Mouse (Mus musculus): ENCODE data around the gene Slc4a2. TPM values are rescaled to one million over a fixed set of nuclear protein-coding genes. Genes with fewer than 3 reads are reported as not detected.
"Not testable (repeated sequence)": the region's sequence is repeated elsewhere in the genome, so short reads cannot be mapped to it uniquely, and the experiment has no call there.

The Slc4a2 gene
- total RNA-seq, 4 experiments from 2014 or later: 28.8 to 38.8 (median 33.5) TPM

DNA sequence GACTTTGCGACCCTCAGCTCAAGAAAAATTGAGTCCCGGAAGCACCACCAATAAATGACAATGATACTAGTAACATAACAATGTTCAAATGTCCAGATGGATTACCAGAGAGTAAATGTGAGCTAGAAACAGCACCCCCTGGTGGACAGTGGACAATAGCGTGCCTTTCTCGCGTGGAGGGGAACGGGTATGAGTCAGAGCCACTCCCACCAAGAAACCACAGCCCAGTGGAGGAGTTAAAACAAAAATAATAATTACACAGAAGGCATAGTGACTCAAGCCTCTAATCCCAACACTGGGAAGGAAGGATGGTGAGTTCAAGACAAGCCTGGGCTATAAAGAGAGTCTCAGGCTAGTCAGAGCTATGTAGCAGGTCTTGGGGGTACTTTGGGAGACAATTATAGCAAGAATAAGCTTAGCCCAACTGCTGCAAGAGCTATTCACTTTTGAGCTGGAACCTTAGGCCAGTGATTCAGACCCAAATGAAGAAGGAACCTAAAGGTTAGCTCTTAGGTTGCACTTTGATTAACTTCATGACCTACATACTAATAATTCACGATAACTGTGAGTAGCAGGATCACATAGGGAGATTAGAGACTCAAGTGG is 30.1 kb upstream of the Slc4a2 start, which contains the start of gene Abcb8:
Abcb8 (plus strand) TSS at position 272 of the 606 bp plus-strand sequence.
- peak; percentile 84 to 87 for DNase-seq (ENCODE audit: low spot score in 2 of 2)

DNA sequence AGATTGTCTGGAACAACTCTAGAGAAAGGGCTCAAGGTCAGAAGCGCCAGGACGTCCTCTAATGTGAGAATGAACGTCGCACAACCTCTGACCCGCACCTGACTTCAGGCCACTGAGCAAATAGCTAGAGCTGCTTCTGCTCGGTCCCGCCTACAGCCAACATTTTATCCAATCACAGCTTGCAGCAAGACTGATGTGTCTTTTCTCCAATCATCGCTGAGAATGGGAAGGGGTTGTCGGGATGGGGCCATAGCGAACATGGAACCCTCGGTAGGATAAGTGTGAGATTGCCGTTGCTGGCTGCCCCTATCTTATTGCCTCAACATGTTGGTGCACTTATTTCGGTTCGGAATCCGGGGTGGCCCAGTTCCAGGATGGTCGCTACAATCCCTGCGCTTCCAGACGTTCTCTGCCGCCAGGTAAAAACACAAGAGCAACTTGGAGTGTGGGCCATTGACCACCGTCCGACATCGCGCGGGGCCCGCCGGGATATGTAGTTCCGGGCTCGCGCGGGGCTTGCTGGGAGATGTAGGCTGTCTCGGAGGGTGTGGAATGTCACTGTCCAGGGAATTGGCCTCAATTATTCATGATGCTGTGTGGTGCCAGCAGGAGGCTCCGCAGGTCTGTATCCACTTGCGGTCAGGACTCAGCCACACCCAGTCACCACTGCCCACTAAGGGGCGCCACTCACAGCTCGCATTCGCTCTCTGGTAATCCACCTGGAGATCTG is 29.3 kb upstream of the Slc4a2 start:
- DNase-seq (ENCODE audit: low spot score in 2 of 2): peak; percentile 96 to 97

DNA sequence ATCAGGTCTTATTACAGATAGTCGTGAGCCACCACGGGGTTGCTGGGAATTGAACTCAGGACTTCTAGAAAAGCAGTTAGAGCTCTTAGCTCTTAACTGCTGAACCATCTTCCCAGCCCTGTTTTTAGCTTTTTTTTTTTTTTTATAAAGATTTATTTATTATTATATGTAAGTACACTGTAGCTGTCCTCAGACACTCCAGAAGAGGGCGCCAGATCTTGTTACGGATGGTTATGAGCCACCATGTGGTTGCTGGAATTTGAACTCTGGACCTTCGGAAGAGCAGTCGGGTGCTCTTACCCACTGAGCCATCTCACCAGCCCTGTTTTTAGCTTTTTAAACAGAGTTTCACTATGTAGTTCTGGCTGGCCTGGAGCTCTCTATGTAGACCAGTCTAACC is 27.4 kb upstream of the Slc4a2 start:
- DNase-seq (ENCODE audit: low spot score in 2 of 2): not testable (repeated sequence)

DNA sequence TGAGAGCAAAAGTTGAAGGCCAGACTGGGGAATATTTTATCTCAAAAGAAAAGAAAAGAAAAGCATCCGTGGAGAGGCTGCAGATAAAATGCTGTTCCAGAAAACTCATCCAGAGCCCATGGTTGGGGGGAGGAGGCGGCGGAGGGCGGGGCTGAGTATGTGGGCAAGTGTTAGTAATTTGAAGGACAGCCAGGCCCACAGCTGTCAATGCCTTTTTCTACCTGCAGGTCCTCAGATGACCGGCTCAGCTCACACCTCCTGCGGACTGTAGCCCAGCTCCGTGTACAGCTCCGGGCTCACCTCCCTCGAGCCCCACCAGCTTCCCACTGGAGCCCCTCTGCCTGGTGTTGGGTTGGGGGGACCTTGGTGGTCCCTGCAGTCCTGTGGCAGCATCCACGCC is 24.0 kb upstream of the Slc4a2 start:
- no peak for DNase-seq (ENCODE audit: low spot score in 2 of 2)

DNA sequence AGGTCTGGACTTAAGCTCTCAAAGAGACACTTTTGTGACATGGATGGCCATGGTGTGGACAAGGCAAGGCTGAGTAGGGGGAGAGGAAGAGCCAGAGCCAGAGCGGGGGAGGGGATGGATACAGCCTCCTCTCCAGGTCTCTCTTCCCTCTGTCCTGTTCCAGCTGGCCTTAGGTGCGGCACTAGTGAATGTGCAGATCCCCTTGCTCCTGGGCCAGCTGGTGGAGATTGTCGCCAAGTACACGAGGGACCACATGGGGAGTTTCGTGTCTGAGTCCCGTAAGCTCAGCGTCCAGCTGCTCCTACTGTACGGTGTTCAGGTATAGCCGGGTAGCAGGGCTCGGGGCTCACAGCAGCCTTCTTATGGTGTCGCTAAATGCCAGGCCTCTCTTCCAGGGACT is 23.3 kb upstream of the Slc4a2 start:
- no peak for DNase-seq (ENCODE audit: low spot score in 2 of 2)

DNA sequence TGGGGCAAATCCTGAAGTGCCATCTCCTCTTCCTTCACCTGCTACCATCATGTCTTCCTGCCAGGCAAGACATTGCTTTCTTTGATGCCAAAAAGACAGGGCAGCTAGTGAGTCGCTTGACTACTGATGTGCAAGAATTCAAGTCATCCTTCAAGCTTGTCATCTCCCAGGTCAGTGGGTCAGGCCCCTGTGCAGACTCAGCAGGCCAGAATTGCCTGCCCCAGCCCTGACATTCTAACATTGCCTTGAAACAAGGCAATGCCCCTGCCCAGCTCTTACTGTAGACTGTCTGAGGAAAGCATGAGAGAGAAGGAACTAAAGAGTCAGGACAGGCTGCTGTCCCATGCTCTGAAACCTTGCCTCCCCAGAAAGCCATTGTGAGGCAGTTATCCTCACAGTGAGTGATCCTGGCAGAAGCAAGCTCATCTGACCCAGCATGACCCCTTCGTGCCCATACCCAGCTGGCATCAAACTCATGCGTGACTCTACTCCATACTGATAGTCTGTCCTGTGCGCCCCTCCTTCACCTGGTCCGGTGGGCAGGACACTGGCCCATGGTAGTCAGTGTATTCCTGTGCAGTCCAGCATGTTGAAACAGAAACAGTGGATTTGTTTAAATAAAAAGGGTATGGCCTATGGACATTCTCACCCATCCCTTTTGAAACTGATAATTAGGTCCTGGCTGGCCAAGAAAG is 22.6 kb upstream of the Slc4a2 start:
- DNase-seq (ENCODE audit: low spot score in 2 of 2): no peak

DNA sequence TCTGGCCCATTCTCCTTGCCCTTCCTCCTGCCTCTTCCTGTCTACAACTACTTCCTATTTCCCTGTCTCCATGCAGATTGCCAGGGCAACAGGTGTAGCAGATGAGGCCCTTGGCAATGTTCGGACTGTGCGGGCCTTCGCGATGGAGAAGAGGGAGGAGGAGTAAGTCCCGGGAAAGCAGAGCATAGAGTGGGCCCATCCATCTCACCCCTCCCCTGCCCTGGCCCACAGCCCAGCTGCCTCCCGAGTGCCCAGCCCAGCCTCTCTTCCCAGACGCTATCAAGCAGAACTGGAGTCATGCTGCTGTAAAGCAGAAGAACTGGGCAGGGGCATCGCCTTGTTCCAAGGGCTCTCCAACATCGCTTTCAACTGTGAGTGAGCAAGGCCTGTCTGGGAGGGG is 21.7 kb upstream of the Slc4a2 start:
- no peak for DNase-seq (ENCODE audit: low spot score in 2 of 2)

DNA sequence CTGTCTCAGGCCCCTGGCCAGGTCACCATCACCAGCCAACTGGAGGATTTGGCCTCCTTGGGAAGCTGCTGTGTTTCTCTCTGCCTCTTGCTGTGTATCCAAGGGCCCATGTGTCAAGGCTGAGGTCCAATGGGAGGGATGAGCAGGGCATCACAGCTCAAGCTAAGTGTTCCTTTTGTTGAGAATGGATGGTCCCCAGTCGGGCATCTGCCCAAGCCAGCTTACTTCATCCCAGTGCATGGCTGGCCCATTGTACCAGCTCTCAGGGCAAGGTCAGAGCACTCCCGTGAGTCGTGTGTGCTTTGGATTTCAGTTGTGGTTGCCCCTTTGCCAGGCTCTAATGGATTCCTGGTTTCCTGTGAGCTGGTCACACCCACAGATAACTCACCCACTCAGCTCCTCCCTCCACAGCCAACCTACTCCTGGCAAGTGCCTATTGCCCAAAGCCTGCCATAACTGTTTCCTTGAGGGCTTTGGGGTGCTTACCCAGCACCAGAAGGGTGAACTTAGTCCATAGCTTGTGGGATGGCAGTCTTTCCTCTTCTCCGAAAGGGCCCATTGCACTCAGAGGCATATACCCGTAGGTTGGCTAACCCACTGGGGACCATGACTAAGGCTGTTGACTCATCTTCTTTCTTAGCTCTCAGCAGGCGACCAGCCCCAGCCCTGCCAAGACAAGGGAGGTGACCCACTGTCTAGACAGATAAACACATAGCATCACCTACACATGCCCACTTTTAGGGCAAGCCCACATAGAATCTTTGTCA is 18.9 kb upstream of the Slc4a2 start:
- no peak for DNase-seq (ENCODE audit: low spot score in 2 of 2)

DNA sequence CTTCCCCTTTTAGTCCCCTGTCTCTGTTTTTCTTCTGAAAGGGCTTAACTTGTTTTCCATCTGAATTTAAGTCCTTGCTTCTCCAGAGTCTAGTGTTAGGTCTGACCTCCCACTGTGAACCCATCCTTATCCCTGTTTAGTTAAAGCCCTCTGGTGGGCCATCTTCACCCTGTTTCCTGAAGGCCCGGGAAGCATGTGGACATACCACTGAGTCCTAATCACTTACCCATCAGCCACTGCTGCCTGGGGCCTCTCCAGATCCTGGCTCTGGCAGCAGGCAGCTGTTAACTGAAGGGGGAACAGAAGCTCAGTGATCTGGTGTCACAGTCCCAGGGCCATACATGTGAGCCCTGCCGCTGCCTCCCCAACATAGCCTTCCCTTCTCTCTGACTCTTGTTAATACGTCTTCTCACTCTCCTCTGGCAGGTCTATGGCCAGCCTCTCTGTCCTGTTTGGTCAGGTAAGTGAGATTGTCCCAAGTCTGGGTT is 18.2 kb upstream of the Slc4a2 start:
- no peak for DNase-seq (ENCODE audit: low spot score in 2 of 2)

DNA sequence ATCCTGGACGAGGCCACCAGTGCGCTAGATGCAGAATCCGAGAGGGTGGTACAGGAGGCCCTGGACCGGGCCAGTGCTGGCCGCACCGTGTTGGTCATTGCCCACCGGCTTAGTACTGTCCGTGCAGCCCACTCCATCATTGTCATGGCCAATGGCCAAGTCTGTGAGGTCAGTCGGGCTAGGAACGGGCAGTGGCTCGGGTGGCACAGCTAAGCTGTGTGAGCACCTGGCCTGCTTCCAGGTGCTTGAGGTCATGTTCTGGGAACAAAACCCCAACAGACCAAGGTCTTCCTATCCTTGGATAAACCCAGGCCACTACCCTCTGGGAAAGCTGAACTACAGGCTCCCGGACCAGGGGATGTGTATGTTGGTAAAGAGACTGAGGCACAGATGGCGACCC is 15.0 kb upstream of the Slc4a2 start:
- DNase-seq (ENCODE audit: low spot score in 2 of 2): no peak

DNA sequence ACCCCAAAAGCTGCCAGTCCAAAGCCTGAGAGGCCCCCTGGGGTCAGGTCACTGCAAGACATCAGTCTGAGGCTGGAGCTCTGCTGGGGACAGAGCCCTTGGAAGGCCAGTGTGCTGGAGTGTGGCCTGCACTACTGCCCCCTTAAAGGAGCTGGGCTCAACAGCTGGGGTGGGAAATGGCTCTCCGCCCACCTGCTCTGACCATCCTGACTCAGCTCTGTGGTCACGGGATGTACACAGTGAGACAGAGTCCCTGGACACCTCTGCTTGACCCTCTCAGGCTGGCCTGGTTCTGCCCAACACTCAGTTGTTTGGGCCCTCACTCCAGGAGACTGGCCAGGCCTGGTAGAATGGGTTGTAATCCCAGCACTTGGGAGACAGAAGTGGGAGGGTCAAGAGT is 14.2 kb upstream of the Slc4a2 start:
- no peak for DNase-seq (ENCODE audit: low spot score in 2 of 2)

DNA sequence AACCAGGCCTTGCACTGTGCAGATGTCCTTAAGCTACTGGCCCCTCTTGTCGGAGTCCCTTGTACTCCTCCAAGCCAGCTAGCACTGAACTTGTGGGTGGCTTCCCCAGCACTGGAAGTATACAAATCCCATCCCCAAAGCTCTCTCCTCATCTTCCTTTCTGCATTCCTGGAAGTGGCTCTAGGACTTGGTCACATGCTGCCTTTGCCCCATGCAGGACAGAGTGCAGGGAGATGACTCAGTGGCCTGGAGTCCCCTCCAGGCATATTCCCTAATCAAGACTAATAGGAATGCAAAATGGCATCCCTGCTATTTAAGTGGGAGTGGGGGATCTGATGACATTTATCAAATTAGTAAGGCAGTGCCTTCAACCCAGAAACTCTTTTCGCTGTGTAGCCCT is 11.6 kb upstream of the Slc4a2 start:
- no peak for DNase-seq (ENCODE audit: low spot score in 2 of 2)

DNA sequence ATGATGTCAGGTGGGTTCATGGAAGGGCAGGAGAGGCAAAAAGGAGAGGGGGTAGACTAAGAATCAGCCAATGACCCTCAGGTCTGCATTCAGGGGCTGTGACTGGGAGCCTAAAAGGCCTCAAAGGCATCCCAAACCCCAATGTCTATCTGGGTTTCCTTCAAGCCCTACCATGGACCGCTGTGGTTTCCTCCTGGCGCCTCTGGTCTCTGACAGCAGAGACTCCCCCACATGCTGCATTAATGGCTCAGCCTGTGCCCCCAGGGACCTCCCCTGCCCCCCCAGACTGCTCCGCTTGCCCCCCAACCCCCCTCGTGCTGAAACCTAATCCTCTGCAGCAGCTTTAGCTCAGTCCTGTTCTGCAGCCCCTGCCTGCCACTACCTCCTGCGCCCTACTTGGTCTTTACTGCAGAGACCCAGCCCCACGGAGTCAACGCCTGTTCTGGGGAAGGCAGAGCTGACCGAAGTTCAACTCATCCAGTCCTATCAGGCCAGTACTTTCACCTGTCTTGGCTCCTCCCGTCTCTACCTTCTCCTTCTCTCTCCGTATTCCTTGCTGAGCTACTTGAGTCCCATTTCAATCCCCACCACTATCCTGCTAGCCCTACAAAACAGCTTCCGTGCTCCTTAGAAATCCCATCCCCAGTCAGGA is 10.5 kb upstream of the Slc4a2 start, which contains the start of gene Asic3:
Asic3 (plus strand) TSS at position 351 of the 652 bp plus-strand sequence.
- no peak for DNase-seq (ENCODE audit: low spot score in 2 of 2)

DNA sequence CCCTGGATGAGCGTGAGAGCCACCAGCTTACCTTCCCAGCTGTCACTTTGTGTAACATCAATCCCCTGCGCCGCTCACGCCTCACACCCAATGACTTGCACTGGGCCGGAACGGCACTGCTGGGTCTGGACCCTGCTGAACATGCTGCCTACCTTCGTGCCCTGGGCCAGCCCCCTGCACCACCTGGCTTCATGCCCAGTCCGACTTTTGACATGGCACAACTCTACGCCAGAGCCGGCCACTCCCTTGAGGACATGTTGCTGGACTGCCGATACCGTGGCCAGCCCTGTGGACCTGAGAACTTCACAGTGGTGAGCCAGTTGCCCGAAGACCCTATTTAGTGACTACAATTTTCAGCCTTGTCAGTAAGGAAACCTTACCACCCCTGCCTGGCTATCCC is 9.7 kb upstream of the Slc4a2 start:
- DNase-seq (ENCODE audit: low spot score in 2 of 2): no peak

DNA sequence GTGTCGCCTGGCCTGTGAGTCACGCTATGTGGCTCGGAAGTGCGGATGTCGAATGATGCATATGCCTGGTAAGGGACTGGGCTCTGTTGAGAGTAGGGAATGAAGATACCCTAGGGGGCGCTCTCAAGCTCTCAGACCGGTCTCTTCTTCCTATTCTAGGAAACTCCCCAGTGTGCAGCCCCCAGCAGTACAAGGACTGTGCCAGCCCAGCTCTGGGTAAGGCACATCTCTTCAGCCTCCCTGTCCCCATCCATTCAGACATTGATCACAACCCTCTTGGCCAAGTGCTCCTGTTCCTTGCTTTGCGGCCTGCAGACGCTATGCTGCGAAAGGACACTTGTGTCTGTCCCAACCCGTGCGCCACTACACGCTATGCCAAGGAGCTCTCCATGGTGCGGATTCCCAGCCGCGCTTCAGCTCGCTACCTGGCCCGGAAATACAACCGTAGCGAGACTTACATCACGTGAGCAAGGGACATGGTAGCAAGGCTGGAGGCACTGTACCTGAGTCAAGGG is 7.4 kb upstream of the Slc4a2 start:
- DNase-seq (ENCODE audit: low spot score in 2 of 2): peak in 1 of 2 experiments; percentile 75

DNA sequence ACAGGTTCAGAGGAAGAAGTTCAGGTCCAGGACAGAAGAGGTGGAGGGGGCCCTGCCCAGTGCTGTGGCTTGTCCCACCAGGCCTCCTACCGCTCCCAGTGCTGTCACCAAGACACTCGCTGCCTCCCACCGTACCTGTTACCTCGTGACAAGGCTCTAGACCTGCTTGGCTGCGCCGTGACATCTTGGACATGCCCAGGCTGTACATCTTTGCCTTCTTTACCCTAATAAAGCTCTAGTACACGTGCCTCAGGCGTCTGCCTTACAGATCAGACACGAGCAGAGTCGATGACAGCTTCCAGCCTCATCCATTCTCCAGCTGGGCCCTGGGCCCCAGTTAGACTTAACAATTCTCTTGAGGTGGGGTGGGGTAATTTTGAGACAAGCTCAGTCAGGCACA is 6.0 kb upstream of the Slc4a2 start:
- DNase-seq (ENCODE audit: low spot score in 2 of 2): no peak

DNA sequence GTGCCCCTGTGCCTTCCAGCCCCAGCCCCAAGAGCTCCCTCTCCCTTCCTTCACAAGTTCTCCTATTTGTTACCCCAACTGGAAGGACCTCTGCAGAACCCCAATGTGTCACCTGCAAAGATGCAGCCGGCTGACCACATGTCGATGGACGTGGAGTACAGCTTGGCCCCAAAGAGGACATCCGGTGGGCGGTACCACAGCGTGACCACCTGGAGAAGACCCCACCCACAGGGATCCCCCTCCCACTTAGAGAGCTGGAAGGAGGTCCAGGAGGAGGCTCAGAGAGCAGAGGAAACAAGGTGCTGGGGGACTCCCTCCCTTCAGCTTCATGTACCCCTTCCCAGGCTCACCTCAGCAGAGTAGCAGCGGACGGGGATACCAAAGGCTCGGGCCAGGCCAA is 3.3 kb upstream of the Slc4a2 start:
- no peak for DNase-seq (ENCODE audit: low spot score in 2 of 2)

DNA sequence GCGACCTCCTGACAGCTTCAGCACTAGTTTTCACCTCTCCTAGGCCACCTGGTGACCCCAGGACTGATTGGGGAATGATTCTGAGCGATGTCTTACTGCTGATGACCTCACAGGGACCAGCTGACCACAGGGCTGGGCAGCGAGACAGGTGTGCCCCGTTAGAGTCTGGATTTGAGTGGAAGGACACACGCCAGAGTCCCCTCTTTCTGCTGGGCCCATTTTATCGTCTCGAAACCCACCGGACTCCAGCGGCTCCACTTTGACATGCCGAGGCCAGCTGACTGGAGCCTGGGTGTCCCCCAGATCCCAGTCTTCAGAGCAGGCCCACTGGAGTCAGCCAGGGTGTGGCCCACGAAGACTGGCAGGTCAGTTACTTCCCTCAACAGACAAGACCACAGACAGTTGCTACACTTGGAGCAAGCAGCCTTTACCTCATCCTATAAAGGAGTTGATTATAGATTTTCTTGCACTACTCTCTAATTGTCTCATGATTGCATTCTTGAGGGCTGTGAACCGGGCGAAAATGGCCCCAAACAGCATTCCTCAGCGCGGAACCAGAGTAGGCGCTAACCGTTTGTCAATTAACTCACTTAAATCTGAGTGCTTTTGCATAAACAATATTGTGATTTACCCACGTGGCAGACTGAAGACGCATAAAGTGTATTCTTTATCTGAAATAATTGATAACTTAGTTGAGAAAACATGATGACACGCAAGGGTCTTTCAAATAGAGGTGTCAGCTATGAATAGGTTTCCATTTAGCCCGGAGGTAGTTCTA is 556 bp downstream of the Slc4a2 start:
- DNase-seq (ENCODE audit: low spot score in 2 of 2): no peak

DNA sequence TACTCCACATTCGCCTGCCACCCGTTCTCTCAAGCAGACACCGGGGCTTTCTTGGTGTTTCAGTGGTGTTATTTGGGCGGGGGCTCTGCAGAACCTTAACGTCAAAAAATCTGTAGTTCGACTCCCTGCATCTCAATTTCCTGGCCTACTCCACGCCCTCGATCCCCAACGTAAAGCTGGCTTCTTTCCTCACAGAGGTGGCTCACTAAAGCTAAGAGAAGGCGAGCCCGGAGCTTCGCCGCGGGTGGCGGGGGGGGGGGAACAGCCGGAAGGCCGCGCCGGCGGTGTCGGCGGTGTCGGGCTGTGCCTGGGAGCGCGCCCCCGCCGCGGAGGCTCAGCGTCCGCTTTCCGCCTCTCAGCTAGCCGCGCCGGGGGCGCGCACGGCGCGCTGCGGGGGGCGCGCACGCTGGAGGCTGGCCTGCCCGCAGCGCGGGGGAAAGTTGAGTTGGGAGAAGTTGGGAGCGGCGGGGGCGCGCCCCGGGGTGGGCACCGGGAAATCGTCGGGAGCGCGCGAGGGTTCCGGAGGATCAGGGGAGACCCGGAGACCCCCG is 1.3 kb downstream of the Slc4a2 start:
- peak in 1 of 2 experiments; percentile 53 for DNase-seq (ENCODE audit: low spot score in 2 of 2)

Data from layer of hippocampus, adult 8-10 months (tissue).